Mouse (Mus musculus): ENCODE measurements around the gene Mtch1.

Mtch1 gene

GRCm38 (mm10) chr17:29305058-29305806 is 42.5 kb downstream of the Mtch1 start:
- no peak for DNase-seq (ENCODE audit: low spot score)

GRCm38 (mm10) chr17:29304376-29305057 is 43.2 kb downstream of the Mtch1 start:
- no peak for DNase-seq (ENCODE audit: low spot score)

- DNase-seq (ENCODE audit: low spot score) = no peak
These were observed 43.9 kb downstream of the Mtch1 start for GRCm38 (mm10) chr17:29303856-29304255.

DNA sequence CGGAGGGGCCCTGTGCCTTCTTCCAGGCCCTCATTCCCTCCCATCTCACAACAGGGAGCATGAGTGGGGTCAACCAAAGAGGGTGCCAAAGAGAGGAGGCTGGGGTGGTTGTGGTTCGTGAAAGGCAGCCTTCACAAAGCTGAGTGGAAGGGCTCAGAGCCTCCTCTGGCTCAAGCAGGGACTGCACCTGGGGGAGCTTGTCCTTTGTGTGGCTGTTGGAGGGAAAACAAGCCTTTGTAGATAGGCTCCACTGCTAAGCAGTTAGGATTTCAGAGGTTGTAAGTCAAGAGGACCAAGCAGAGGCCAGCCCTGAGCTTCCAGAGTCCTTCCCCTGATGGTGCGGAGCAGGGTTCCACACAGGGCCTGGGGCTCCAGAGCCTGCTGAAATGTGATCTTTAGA is 44.6 kb downstream of the Mtch1 start:
- no peak for DNase-seq (ENCODE audit: low spot score)

DNA sequence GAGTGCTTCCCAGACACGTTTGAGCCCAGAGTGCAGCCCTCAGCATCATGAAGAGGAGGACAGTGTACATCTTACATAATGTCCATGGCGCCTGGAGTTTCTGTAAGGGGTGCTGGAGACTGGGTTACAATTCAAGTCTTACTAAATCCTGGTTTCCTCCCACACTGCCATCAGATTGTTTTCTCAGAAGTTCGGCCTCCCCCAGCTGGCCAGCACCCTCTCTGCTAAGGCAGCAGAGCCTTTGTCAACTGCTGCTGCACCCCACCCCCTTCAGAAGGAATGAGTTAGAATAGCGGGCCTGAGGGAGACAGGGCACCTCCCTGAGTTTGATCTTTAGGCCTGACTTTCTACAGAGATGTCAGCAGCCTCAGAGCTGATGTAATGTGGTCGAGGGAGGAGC is 45.6 kb downstream of the Mtch1 start:
- DNase-seq (ENCODE audit: low spot score) = no peak

GRCm38 (mm10) chr17:29301421-29301820 is 46.3 kb downstream of the Mtch1 start:
- no peak for DNase-seq (ENCODE audit: low spot score)

DNA sequence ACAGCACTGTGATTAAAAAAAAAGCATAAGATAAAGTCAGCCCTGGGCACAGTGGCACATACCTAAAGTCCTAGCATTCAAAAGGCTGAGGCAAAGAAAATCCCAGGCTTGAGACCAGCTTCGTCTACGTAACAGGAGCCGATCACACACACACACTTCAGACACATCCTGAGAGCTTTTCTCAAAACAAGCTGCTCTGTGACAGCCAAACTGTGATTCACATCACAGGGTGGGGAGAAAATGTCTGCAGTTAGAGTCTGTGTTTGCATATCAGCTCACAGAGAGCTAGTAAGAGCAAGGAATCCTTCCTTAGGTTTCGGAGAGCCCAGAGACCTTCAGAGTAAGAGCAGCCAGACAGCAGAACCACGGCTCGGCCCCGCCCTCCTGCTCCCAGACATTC is 46.8 kb downstream of the Mtch1 start:
- DNase-seq (ENCODE audit: low spot score) = no peak

DNA sequence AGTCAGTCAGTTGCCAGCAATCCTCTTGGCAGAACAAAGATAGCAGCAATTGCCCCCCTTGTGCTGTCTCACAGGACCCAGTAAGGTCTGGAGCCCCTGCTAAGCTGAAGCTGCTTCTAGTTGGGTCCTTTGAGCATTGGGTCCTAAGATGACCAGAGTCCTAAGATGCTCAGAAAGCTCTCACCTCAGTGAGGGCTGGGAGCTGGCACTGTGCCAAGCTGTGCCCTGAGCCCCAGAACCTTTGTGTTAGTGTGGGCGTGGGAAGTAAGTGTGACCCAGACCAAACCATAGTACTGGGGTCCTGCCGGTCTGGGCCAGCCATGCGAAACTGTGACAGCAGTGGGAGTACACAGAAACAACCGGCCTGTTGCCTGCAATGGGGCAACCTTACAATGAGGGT is 48.5 kb downstream of the Mtch1 start:
- no peak for DNase-seq (ENCODE audit: low spot score)

DNA sequence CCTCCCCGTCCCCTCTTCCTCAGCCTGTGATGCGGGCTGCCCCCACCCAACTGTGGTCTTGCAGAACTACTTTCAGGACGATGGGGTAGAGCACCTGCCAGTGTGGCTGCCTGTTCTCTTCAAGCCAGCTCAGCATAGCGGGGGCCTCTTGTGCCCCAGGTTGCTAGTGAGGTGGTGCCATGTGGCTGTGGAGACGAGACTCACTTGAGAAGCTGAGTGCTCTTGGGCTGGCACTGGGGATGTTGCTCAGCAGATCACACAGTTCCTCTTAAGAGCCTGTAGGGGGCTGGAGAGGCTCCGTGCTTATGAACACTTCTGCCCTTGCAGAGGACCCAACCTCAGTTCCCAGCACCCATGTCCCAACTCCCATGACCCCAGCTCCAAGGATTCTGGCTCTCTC is 49.9 kb downstream of the Mtch1 start:
- DNase-seq (ENCODE audit: low spot score) = no peak

DNA sequence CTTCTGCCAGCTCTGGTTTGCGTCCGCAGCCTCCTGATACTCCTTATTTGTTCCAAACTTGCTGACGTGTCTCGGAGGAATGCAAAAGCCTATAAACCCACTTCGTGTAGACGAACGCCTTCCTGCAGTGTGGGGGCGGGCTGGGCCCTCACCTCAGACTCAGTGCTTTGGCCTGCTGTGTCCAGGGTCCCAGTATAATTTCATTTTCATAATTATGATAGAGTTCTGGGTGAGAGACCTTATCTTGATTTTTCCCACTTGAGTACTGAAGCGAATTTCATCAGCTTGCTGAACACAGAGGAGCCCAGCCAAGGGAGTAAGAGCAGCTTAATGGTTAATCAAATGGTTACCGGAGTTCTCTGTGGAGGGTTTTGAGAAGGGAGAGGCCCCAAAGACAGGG is 50.4 kb downstream of the Mtch1 start:
- no peak for DNase-seq (ENCODE audit: low spot score)

- DNase-seq (ENCODE audit: low spot score) = no peak
These were observed 51.9 kb downstream of the Mtch1 start for GRCm38 (mm10) chr17:29295835-29296234.

DNA sequence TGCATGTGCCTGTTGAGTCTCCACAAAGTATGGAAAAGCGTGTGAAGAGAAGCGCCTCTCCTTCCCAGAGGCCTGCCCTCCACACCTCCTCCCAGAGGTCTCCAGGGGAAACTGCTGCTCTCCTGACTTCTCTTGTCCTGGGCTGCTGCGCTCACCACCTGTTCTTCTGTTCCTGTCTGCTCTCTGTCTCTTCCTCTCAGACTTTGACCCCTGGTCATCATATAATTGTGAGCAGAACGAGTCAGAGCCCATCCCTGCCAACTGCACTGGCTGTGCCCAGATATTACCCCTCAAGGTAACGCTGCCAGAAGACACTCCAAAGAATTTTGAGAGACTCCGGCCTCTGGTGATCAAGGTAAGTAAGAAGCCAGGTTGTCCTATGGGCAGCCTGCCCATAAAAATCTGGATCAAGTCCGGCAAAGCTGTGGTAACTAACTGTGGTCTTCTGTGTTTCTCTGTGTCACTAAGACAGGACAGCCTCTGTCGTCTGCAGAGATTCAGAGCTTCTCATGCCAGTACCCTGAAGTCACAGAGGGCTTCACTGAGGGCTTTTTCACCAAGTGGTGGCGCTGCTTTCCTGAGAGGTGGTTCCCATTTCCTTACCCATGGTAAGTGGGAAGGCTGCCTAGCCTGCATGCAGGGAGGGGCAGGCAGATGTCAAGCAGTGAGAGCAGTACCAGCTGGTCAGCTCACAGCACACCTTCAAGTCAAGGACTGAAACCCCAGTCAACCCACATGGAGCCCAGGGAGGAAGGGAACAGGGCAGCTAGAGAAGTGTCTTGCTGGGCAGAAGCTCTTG is 53.7 kb downstream of the Mtch1 start:
- DNase-seq (ENCODE audit: low spot score) = no peak

- DNase-seq (ENCODE audit: low spot score) = no peak
These were observed 54.7 kb downstream of the Mtch1 start for GRCm38 (mm10) chr17:29292996-29293395.

GRCm38 (mm10) chr17:29291793-29292192 is 55.9 kb downstream of the Mtch1 start:
- DNase-seq (ENCODE audit: low spot score) = no peak

DNA sequence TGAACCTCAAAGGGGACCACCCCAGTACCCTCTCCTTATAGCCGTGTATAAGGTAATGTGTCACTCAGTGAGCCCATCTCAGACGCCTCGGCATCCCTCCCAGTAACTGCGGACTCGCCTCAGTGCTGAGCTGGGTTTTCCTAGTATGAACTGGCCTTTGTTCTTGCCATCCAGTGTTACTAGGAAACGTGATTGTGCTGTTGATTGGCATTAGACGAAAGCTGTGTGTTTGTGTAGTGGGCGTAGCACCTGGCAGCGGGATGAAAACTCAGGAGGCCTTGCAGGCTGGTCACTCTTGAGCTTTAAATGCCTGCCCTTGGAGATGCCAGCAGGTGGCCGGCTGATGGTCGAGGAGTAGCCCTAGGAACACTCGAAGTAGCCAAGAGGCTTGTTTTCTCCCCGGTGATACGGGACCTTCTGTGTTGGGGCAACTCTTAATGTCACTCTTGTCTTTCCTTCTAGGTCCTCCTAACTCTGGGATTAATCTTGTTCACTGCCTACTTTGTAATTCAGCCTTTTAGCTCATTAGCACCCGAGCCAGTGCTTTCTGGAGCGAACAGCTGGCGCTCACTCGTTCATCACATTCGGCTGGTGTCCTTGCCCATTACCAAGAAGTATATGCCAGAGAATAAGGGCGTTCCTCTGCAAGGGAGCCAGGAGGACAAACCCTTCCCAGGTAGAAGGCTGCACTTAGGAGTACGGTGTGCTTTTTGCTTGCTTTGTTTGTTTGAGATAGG is 65.3 kb downstream of the Mtch1 start:
- DNase-seq (ENCODE audit: low spot score) = no peak
